Mouse (Mus musculus): Measurements from ENCODE around the gene Sugp2. TPM values are rescaled to one million over a fixed set of nuclear protein-coding genes. Genes with fewer than 3 reads are reported as not detected.

The Sugp2 gene
- polyA plus RNA-seq, 1 experiment from 2014 or later: 14.0 TPM

DNA sequence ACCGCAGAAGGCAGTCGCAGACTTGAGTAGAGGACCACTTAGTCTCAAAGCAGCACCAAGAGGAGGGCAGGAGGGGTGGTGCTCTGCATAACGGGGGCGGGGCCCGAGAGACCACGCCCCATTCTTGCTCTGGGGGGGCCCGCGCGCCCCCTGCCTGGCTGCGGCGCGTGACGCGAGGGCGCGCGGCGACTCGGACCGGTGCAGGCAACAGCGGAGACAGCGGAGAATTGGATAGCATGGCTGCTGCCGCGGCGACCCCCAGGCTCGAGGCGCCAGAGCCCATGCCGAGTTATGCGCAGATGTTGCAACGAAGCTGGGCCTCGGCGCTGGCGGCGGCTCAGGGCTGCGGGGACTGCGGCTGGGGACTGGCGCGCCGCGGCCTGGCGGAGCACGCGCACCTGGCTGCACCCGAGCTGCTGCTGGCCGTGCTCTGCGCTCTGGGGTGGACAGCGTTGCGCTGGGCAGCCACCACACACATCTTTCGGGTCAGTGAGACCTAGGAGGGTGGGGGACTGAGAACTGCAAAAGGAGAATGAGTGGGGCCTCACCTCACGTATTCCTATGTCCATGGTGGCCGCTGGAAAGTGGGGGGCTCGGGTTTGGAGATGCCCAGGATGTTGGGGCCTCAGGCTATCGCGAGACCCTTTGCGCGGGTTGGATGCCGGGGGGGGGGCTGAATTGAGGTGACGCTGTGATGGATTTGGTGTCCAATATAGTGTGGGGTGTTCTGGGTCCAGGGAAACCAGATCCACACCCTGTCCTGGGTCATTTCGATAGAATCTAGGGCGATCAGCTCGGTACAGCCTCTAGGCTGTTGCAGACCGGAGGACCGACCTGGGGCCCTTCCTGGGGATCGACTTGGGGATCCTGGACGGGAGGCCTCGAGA is 81.8 kb downstream of the Sugp2 start, which contains the start of gene Cers1:
Gene Cers1, plus strand, starts transcription at position 152 of the 887 bp plus-strand sequence.
- TF ChIP-seq CTCF (IDR thresholded peaks at IDR 0.05; ENCODE audit: low read depth): no peak
- H3K27me3 ChIP-seq (ENCODE audit: insufficient read depth, low read length): no peaks in the 10 kb centered on the region
- peak within 1 kb of the TSS; percentile 74 for H3K4me2 ChIP-seq (ENCODE audit: low read length)
- H3K36me3 ChIP-seq (ENCODE audit: insufficient read depth, low read length): peaks cover 17% of the 10 kb centered on the region; the same call in 1 of the 2 replicates
- DNase-seq (ENCODE audit: low spot score) (peak; percentile 73), ATAC-seq (replicated peaks; ENCODE audit: low FRiP score, low read depth) (peak; percentile 55)
- WGBS: 2% methylated on average over 66 of the region's 66 CpGs
- H3K9ac ChIP-seq (ENCODE audit: low read depth, low read length): peak within 1 kb of the TSS; percentile 51
- no peaks in the 10 kb centered on the region for H3K9me3 ChIP-seq (replicated peaks; ENCODE audit: low read length)
- H3K4me3 ChIP-seq (replicated peaks; ENCODE audit: low read depth, low read length): peak within 1 kb of the TSS; percentile 53
- H3K27ac ChIP-seq: no peak within 1 kb of the TSS
- H3K4me1 ChIP-seq (replicated peaks; ENCODE audit: insufficient read depth, low read length): peaks cover 20% of the 10 kb centered on the region

- DNase-seq (ENCODE audit: low spot score) (peak; percentile 76), ATAC-seq (replicated peaks; ENCODE audit: low FRiP score, low read depth) (peak; percentile 44)
- peak overlapping the region; percentile 74 for H3K4me2 ChIP-seq (ENCODE audit: low read length)
- no peak overlapping the region for H3K27ac ChIP-seq
- peaks cover 20% of the 10 kb centered on the region for H3K4me1 ChIP-seq (replicated peaks; ENCODE audit: insufficient read depth, low read length)
- no peaks in the 10 kb centered on the region for H3K27me3 ChIP-seq (ENCODE audit: insufficient read depth, low read length)
- no peaks in the 10 kb centered on the region for H3K9me3 ChIP-seq (replicated peaks; ENCODE audit: low read length)
- peak overlapping the region; percentile 53; the same call in 1 of the 2 replicates for H3K4me3 ChIP-seq (replicated peaks; ENCODE audit: low read depth, low read length)
- peak; percentile 5; the same call in 1 of the 2 replicates for TF ChIP-seq CTCF (IDR thresholded peaks at IDR 0.05; ENCODE audit: low read depth)
- H3K9ac ChIP-seq (ENCODE audit: low read depth, low read length): peak overlapping the region; percentile 51; the same call in 1 of the 2 replicates
- peaks cover 8% of the 10 kb centered on the region; the same call in 1 of the 2 replicates for H3K36me3 ChIP-seq (ENCODE audit: insufficient read depth, low read length)
- WGBS: 15% methylated on average over 15 of the region's 15 CpGs
Observed at GRCm38 (mm10) chr8:70316511-70317504, 82.8 kb downstream of the Sugp2 start.

- WGBS: 85% methylated on average over 5 of the region's 5 CpGs
- Histone ChIP-seq H3K4me3 (replicated peaks; ENCODE audit: low read depth, low read length) (no peak overlapping the region), H3K9me3 (replicated peaks; ENCODE audit: low read length) (no peaks in the 10 kb centered on the region), H3K36me3 (ENCODE audit: insufficient read depth, low read length) (peaks cover 3% of the 10 kb centered on the region; the same call in 1 of the 2 replicates), H3K4me2 (ENCODE audit: low read length) (no peak overlapping the region), H3K27me3 (ENCODE audit: insufficient read depth, low read length) (no peaks in the 10 kb centered on the region), H3K27ac (no peak overlapping the region), H3K9ac (ENCODE audit: low read depth, low read length) (no peak overlapping the region), H3K4me1 (replicated peaks; ENCODE audit: insufficient read depth, low read length) (peaks cover 20% of the 10 kb centered on the region)
- DNase-seq (ENCODE audit: low spot score) (no peak), ATAC-seq (replicated peaks; ENCODE audit: low FRiP score, low read depth) (no peak)
- TF ChIP-seq CTCF (IDR thresholded peaks at IDR 0.05; ENCODE audit: low read depth): no peak
Observed at GRCm38 (mm10) chr8:70317872-70318271, 83.8 kb downstream of the Sugp2 start.

- 91% methylated on average over 3 of the region's 3 CpGs for WGBS
- H3K27me3 ChIP-seq (ENCODE audit: insufficient read depth, low read length): no peaks in the 10 kb centered on the region
Observed at GRCm38 (mm10) chr8:70323716-70324115, 89.7 kb downstream of the Sugp2 start.

GRCm38 (mm10) chr8:70327512-70327911 is 93.5 kb downstream of the Sugp2 start:
- Histone ChIP-seq H3K27me3 (ENCODE audit: insufficient read depth, low read length) (no peaks in the 10 kb centered on the region), H3K9ac (ENCODE audit: low read depth, low read length) (no peak overlapping the region), H3K4me2 (ENCODE audit: low read length) (no peak overlapping the region), H3K27ac (no peak overlapping the region), H3K4me3 (replicated peaks; ENCODE audit: low read depth, low read length) (no peak overlapping the region), H3K9me3 (replicated peaks; ENCODE audit: low read length) (no peaks in the 10 kb centered on the region), H3K4me1 (replicated peaks; ENCODE audit: insufficient read depth, low read length) (peaks cover 10% of the 10 kb centered on the region; the same call in 1 of the 2 replicates), H3K36me3 (ENCODE audit: insufficient read depth, low read length) (0 out of 2 replicates have a peak, but pooled peaks cover 7% of the 10 kb centered on the region)
- ATAC-seq (replicated peaks; ENCODE audit: low FRiP score, low read depth): no peak
- 95% methylated on average over 6 of the region's 6 CpGs for WGBS
- no peak for DNase-seq (ENCODE audit: low spot score)
- no peak for TF ChIP-seq CTCF (IDR thresholded peaks at IDR 0.05; ENCODE audit: low read depth)

More at GRCm38 (mm10) chr8:70323716-70324115, 89.7 kb downstream of the Sugp2 start:
- TF ChIP-seq CTCF (IDR thresholded peaks at IDR 0.05; ENCODE audit: low read depth): peak; percentile 31; the same call in 1 of the 2 replicates
- Histone ChIP-seq H3K9me3 (replicated peaks; ENCODE audit: low read length) (no peaks in the 10 kb centered on the region), H3K4me3 (replicated peaks; ENCODE audit: low read depth, low read length) (no peak overlapping the region), H3K4me2 (ENCODE audit: low read length) (no peak overlapping the region), H3K36me3 (ENCODE audit: insufficient read depth, low read length) (no peaks in the 10 kb centered on the region), H3K9ac (ENCODE audit: low read depth, low read length) (no peak overlapping the region), H3K27ac (no peak overlapping the region), H3K4me1 (replicated peaks; ENCODE audit: insufficient read depth, low read length) (no peaks in the 10 kb centered on the region)
- no peak for ATAC-seq (replicated peaks; ENCODE audit: low FRiP score, low read depth)
- DNase-seq (ENCODE audit: low spot score): no peak

All from kidney, postnatal 0 days (tissue).